Mouse (Mus musculus) megakaryocyte, embryonic 14.5 days (primary cell): Measurements from ENCODE around the gene Daxx. TPM values are rescaled to one million over a fixed set of nuclear protein-coding genes. Genes with fewer than 3 reads are reported as not detected.
"Not testable (repeated sequence)": the region's sequence is repeated elsewhere in the genome, so short reads cannot be mapped to it uniquely, and the experiment has no call there.

Experiments
- H3K27me3 ChIP-seq: replicated peaks from 2 replicates; pipeline ENCODE3; 2012; ENCODE audit warnings: inconsistent platforms
- H3K36me3 ChIP-seq: replicated peaks from 2 replicates; pipeline ENCODE3; 2012; ENCODE audit warnings: low read length, inconsistent platforms, mixed read lengths
- H3K4me1 ChIP-seq: 2 replicates; pipeline ENCODE4 v1.6.1; 2012; ENCODE audit warnings: inconsistent platforms
- H3K4me3 ChIP-seq: replicated peaks from 2 replicates; pipeline ENCODE3; 2012; ENCODE audit warnings: moderate library complexity, mild to moderate bottlenecking, inconsistent platforms
- H3K9me3 ChIP-seq: 2 replicates; pipeline ENCODE4 v1.6.1; 2012; ENCODE audit warnings: inconsistent platforms
- FLI1 ChIP-seq: IDR thresholded peaks from 2 replicates; pipeline ENCODE4 v1.6.1; 2012; ENCODE audit warnings: low read length, inconsistent platforms, mixed read lengths
- GATA1 ChIP-seq: IDR thresholded peaks from 3 replicates; pipeline ENCODE4 v1.6.1; 2012; ENCODE audit warnings: mixed read lengths, low read length, inconsistent platforms, borderline replicate concordance
- polyA plus RNA-seq: library from polyadenylated mRNA; stranded (reverse); fragments of >175 nt; gene quantifications from 2 replicates; pipeline ENCODE4 v1.2.3, GENCODE M21; 2012; ENCODE audit warnings: low replicate concordance; ENCODE audit not compliant: insufficient read depth

The Daxx gene
- polyA plus RNA-seq: 11.0 and 20.0 TPM in 2 replicates

DNA sequence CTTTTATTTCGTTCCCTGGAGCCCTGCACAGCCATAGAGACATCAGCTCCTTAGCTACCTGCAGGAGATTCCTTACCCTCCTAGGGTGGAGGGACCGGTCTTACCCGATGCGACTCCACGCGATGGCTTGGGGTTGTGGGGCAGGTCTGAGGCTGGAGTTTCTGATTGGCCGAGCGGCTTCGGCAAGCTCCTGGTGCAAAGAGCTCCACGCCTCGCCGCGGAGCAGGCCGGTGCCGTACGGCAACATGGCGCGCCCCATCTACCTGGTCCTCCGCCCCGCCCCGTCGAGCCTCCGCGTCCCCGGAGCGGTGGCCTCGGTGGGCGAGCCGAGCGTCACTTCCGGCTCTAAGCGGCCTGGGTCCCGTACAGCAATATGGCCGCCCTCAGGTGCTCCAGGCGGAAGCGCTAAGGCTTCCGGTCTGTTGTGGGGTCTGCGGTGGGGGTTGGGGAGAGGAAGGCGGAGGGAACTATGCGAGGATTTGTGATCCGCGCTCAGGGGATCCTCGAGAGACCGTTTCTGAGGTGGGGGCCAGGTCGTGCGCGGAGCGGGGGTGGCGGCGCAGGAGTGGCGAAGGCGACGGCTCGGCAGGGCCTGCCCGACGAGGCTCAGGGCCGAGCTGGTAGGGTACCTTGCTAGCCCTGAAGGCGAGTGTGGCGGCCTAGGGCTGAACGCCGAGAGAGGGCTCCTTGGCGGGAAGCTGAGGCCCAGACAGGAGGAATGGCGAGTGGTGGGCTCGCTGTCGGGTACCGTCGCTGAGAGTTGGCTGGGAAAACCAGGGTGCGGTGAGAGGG is at the start of gene Daxx:
Gene Daxx, plus strand, starts transcription at position 338 of the 792 bp plus-strand sequence.
- Histone ChIP-seq H3K9me3 (no peaks in the 10 kb centered on the region), H3K4me1 (peaks cover 63% of the 10 kb centered on the region), H3K27me3 (no peaks in the 10 kb centered on the region), H3K36me3 (peaks cover 37% of the 10 kb centered on the region), H3K4me3 (peak within 1 kb of the TSS; percentile 92)
- TF ChIP-seq GATA1 (no peak), FLI1 (peak; percentile 93; the same call in 1 of the 2 replicates)

DNA sequence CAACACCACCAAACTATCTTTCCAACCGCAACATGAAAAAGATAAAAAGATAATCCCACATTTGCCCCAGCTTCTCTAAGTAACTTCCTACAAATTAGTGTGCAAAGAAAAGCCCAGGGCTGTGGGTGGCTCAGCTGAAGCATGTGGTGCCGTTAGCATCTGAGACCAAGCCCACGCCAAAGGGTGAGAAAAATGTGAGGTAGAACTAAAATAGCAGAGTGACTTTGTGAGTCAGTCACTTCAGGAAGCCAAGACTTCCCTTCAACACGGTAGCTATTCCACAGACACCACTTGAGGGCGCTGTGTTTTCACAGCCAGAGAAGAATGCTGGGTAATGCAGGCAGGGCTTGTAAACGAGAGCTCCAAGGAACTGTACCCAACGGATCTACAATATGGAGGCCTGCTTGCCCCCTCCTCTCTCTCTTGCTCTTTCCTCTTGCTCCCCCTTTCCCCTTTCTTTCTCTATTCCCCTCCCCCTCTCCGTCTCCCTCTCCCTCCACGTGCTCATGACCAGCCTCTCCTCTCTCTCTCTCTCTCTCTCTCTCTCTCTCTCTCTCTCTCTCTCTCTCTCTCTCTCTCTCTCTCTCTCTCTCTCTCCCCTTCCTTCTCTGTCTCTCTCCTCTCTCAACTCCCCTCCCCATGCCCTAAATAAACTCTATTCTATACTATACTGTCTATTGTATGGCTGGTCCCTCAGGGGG is 43.7 kb upstream of the Daxx start:
- Histone ChIP-seq H3K9me3 (no peaks in the 10 kb centered on the region), H3K36me3 (peaks cover 10% of the 10 kb centered on the region), H3K4me3 (peak overlapping the region; percentile 83), H3K27me3 (no peaks in the 10 kb centered on the region), H3K4me1 (peaks cover 7% of the 10 kb centered on the region)
- TF ChIP-seq GATA1 (no peak), FLI1 (no peak)

DNA sequence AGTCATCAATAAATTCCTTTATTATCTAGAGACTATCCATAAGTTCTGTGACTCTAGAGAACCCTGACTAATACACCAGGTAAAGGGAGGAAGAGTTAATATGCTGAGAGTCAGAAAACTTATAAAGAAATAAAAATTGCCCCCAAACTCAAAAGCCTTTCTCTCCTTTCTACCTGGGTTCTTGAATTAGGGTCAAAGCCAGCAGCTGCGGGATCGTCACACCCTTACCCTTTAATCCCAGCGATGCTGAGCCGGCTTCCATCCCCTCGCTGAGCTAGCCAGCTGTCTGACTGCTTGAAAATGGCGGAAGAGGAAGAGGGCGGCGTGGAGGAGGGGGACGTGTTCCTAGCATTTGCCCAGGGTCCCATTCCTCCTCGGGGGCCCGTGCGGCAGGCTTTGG is 35.7 kb upstream of the Daxx start, which contains the start of gene Gm7029:
Gene Gm7029, plus strand, starts transcription at position 301 of the 400 bp plus-strand sequence.
- not testable (repeated sequence) for H3K4me1 ChIP-seq, H3K9me3 ChIP-seq, H3K27me3 ChIP-seq
- Histone ChIP-seq H3K36me3 (peaks cover 17% of the 10 kb centered on the region), H3K4me3 (peak within 1 kb of the TSS; percentile 78)

DNA sequence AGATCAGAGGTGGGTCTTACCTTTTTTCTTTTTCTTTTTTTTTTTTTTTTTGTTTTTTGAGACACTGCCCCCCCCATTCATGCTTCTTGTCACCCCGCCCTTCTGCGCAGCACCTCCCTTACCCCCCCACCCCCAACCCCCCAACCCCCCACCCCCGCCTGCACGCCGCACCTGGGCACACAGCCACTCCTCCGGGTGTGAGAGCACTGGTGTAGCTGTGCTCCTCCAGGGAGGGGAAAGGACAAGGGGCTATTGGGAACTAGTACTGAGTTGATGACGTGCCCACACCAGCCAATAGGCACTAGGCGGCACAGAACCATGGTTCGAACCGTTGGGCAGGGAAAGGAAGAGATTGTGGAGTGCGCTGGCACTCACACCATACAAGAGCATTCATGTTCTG is 34.8 kb upstream of the Daxx start:
- Histone ChIP-seq H3K9me3 (no peaks in the 10 kb centered on the region), H3K4me1 (peaks cover 3% of the 10 kb centered on the region; the same call in 1 of the 2 replicates), H3K4me3 (peak overlapping the region; percentile 78), H3K36me3 (peaks cover 20% of the 10 kb centered on the region), H3K27me3 (no peaks in the 10 kb centered on the region)
- no peak for TF ChIP-seq FLI1
- no peak for TF ChIP-seq GATA1

DNA sequence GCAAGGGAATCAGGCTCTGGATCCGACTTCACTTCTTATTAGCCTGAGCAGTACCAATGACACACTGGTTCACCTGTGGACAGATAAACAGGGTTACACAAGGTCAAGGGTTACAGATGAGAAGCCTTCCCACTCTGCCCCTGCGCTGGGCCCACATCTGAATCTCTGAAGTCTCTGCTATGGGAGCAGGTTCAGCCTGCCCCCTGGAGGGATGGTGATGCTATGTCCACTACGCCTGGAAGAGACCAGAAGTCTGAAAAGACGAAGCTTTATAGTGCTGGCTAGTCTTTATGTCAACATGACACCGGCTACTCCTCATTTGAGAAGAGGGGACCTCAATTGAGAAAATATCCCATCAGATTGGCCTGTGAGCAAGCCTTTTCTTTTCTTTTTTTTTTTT is 33.4 kb upstream of the Daxx start:
- H3K4me1 ChIP-seq, H3K4me3 ChIP-seq, H3K27me3 ChIP-seq, H3K9me3 ChIP-seq: not testable (repeated sequence)
- peaks cover 25% of the 10 kb centered on the region for H3K36me3 ChIP-seq

DNA sequence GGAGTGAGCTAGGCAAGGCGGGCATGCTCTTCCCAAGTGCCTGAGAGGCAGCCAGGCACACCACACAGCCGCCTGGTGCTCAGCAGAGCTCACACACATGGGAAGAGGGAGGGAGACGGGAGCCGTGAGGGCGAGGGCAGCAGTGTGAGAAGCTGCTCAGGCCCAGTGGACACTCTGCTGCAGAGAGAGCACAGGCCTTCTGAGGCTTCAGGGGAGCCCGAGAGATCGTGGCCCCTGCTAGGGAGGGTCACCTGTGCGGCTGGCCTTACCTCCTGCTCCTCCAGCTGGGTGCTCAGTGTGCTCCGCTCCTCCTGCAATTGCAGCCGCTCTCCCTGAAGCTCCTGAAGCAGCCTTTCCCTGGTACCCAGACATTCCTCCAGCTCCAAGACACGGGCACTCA is 24.9 kb upstream of the Daxx start:
- not testable (repeated sequence) for H3K9me3 ChIP-seq, H3K27me3 ChIP-seq, H3K4me3 ChIP-seq
- peaks cover 18% of the 10 kb centered on the region for H3K4me1 ChIP-seq
- peaks cover 35% of the 10 kb centered on the region for H3K36me3 ChIP-seq

DNA sequence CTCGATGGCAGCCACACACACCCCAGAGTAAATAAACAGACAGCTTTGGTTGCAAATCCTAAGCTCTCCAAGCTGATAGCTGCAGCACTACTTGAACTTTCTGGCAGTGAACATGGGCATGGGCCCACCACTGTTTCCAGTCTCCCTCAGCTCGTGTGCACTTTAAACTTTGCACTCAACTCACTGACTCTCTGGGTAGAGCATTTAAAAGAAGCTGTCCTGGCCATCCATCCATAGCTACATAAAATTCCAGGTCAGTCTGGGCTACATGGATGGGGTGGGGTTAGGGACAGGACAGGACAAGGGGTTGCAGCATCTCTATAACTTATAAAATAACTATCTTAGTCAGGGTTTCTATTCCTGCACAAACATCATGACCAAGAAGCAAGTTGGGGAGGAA is 21.4 kb upstream of the Daxx start:
- peaks cover 16% of the 10 kb centered on the region for H3K36me3 ChIP-seq
- not testable (repeated sequence) for H3K4me3 ChIP-seq
- peaks cover 18% of the 10 kb centered on the region for H3K4me1 ChIP-seq

DNA sequence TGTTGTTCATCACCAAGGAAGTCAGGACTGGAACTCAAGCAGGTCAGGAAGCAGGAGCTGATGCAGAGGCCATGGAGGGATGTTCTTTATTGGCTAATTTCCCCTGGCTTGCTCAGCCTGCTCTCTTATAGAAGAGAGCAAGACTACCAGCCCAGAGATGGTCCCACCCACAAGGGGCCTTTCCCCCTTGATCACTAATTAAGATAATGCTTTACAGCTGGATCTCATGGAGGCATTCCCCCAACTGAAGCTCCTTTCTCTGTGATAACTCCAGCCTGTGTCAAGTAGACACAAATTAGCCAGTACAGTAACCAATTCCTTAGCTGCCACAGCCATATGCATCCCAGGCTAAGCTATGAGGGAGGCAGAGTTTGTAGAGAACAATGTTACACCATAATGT is 21.0 kb upstream of the Daxx start:
- H3K9me3 ChIP-seq, H3K4me3 ChIP-seq, H3K27me3 ChIP-seq: not testable (repeated sequence)
- H3K36me3 ChIP-seq: peaks cover 14% of the 10 kb centered on the region
- peaks cover 18% of the 10 kb centered on the region for H3K4me1 ChIP-seq

More for the DNA sequence above, 21.4 kb upstream of the Daxx start:
- not testable (repeated sequence) for H3K9me3 ChIP-seq, H3K27me3 ChIP-seq

DNA sequence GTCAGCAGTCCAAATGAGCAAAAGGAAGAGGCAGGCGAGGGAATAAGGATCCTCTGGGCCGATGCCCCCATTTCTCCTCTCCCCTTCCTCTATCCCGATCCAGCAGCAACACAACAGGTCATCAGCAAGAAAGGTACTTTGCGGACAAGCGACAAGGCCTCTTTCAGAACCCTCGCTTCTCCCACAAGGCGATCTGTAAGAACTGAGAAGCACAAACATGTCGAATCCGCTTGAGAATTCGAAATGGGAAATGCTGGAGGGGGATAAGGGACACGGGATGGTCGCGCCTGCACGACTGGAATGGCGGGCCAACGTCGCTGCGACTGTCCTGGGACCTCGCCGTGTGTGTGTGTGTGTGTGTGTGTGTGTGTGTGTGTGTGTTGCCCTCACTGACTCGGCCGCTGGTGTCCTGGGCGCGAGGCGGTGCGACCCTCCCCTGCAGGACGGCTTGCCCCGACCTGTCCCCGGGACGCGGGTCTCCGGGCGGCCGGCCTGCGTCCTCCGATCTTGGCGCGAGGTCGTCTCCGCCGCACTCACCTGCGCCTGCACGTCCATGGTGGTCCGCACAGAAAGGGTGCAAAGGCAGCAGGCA is 19.2 kb upstream of the Daxx start:
- H3K4me1 ChIP-seq: peaks cover 18% of the 10 kb centered on the region

DNA sequence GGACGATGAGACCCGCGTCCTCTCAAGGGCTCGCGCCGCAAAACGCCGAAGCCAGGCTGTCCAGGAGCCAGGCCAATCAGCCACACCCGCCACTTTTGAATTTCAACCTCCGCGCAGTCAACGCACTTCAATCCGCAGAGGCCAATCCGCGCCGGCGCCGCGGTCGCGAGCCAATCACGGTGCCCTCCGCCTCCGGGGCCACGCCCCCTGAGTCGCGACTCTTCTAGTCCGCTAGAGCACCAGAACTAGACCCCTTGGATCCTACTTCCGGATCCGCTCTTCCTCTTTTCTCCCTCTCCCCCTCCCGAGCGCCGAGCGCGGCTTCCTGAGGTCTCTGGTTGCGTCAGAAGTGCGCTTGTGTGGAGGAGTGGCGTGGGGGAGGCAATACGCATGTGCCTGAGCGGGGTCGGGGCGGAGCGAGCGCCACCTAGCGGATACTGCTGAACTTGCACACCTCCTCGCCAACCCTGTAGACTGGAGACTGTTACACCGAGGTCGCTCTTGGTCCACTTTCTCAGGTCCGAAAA is 18.6 kb upstream of the Daxx start, which contains the start of gene Kifc1:
Gene Kifc1, minus strand, starts transcription at position 129 of the 527 bp plus-strand sequence.
- peaks cover 10% of the 10 kb centered on the region for H3K36me3 ChIP-seq
- H3K4me1 ChIP-seq: peaks cover 18% of the 10 kb centered on the region

More for the DNA sequence above, 19.2 kb upstream of the Daxx start:
- H3K4me3 ChIP-seq: peak overlapping the region; percentile 96
- not testable (repeated sequence) for H3K9me3 ChIP-seq, H3K27me3 ChIP-seq
- H3K36me3 ChIP-seq: peaks cover 11% of the 10 kb centered on the region

More for the DNA sequence above, 18.6 kb upstream of the Daxx start, which contains the start of gene Kifc1:
- H3K4me3 ChIP-seq: peak within 1 kb of the TSS; percentile 96
- no peak for TF ChIP-seq GATA1
- peak; percentile 75 for TF ChIP-seq FLI1
- H3K9me3 ChIP-seq: no peaks in the 10 kb centered on the region
- H3K27me3 ChIP-seq: no peaks in the 10 kb centered on the region
